Mouse (Mus musculus) MEL (cell line): Measurements from ENCODE around the gene Lhfpl5. TPM values are rescaled to one million over a fixed set of nuclear protein-coding genes. Genes with fewer than 3 reads are reported as not detected.
A peak's percentile ranks its signal among the peaks of the same experiment; 100 is the strongest.

Experiments used
- DNase-seq: peaks from one replicate; pipeline ENCODE4 v3.0.0; 2011; ENCODE audit warnings: low read depth, low spot score
- H3K27ac ChIP-seq: 2 replicates; pipeline ENCODE4 v1.5.1; 2012; ENCODE audit warnings: low read depth, mild to moderate bottlenecking, control low read depth, low read length, moderate library complexity; ENCODE audit not compliant: control insufficient read depth
- H3K27me3 ChIP-seq, 2 experiments: fragments of 150-350 bp in 1 of 2; sonication (generic) in 1 of 2; 2 replicates each; pipeline ENCODE4 v1.6.1; 2012; ENCODE audit warnings: low read length in 2 of 2, mild to moderate bottlenecking in 2 of 2, improper control_type of control experiment in 1 of 2, moderate library complexity in 1 of 2; ENCODE audit not compliant: insufficient read depth in 2 of 2, control insufficient read depth in 1 of 2
- H3K36me3 ChIP-seq, 2 experiments: 2 replicates each; pipeline ENCODE4 v1.6.1; 2012 to 2014; ENCODE audit warnings: low read length in 2 of 2, improper control_type of control experiment in 1 of 2, inconsistent platforms in 1 of 2, mild to moderate bottlenecking in 1 of 2; ENCODE audit not compliant: insufficient read depth in 2 of 2, control insufficient read depth in 1 of 2
- H3K4me1 ChIP-seq, 2 experiments: fragments of 150-350 bp in 1 of 2; sonication (generic) in 1 of 2; 2 replicates each; pipeline ENCODE4 v1.6.1; 2012; ENCODE audit warnings: low read length in 2 of 2, improper control_type of control experiment in 1 of 2, mild to moderate bottlenecking in 1 of 2; ENCODE audit not compliant: insufficient read depth in 2 of 2, control insufficient read depth in 1 of 2
- H3K4me3 ChIP-seq, 2 experiments: fragments of 150-350 bp in 1 of 2; sonication (generic) in 1 of 2; 2 replicates each; pipeline ENCODE4 v1.5.1; 2012; ENCODE audit warnings: low read depth in 2 of 2, low read length in 2 of 2, mild to moderate bottlenecking in 2 of 2, moderate library complexity in 2 of 2, control low read depth in 1 of 2, improper control_type of control experiment in 1 of 2; ENCODE audit not compliant: control insufficient read depth in 1 of 2, insufficient read depth in 1 of 2
- H3K79me2 ChIP-seq: 2 replicates; pipeline ENCODE4 v1.6.1; 2012; ENCODE audit warnings: mild to moderate bottlenecking, low read length, moderate library complexity; ENCODE audit not compliant: control insufficient read depth, poor library complexity, insufficient read depth
- H3K9ac ChIP-seq: 2 replicates; pipeline ENCODE4 v1.6.1; 2012; ENCODE audit warnings: low read depth, mild to moderate bottlenecking, control low read depth, low read length, moderate library complexity; ENCODE audit not compliant: control insufficient read depth, poor library complexity, severe bottlenecking
- H3K9me3 ChIP-seq: fragments of 150-350 bp; sonication (generic); replicated peaks from 2 replicates; pipeline ENCODE4 v1.6.1; 2012; ENCODE audit warnings: mild to moderate bottlenecking, low read length, improper control_type of control experiment, moderate library complexity; ENCODE audit not compliant: insufficient read depth
- BHLHE40 ChIP-seq: IDR thresholded peaks from 2 replicates; pipeline ENCODE4 v1.6.1; 2012; ENCODE audit warnings: low read depth, mild to moderate bottlenecking, inconsistent platforms, low read length, improper control_type of control experiment, borderline replicate concordance
- CHD2 ChIP-seq: IDR thresholded peaks from 2 replicates; pipeline ENCODE4 v1.6.1; 2011; ENCODE audit warnings: low read length, improper control_type of control experiment
- CTCF ChIP-seq, 3 experiments: IDR thresholded peaks in 2 of 3; conservative IDR thresholded peaks in 1 of 3; 2 replicates each; pipeline ENCODE4 v1.5.1; 2011 to 2012; ENCODE audit warnings: low read length in 3 of 3, low read depth in 2 of 3, mild to moderate bottlenecking in 2 of 3, improper control_type of control experiment in 1 of 3, inconsistent platforms in 1 of 3, mixed read lengths in 1 of 3, moderate library complexity in 1 of 3; ENCODE audit not compliant: control insufficient read depth in 1 of 3, insufficient read depth in 1 of 3, poor library complexity in 1 of 3, severe bottlenecking in 1 of 3
- EP300 ChIP-seq, 2 experiments: IDR thresholded peaks; 2 replicates each; pipeline ENCODE4 v1.6.1; 2011; ENCODE audit warnings: improper control_type of control experiment in 2 of 2, low read length in 2 of 2, low read depth in 1 of 2, mild to moderate bottlenecking in 1 of 2
- JUND ChIP-seq: IDR thresholded peaks from 2 replicates; pipeline ENCODE4 v1.6.1; 2011; ENCODE audit warnings: low read depth, mild to moderate bottlenecking, improper control_type of control experiment, low read length
- KAT2A ChIP-seq: conservative IDR thresholded peaks from 2 replicates; pipeline ENCODE4 v1.6.1; 2012; ENCODE audit warnings: low read depth, low read length, improper control_type of control experiment, inconsistent platforms
- MXI1 ChIP-seq: IDR thresholded peaks from 2 replicates; pipeline ENCODE4 v1.6.1; 2011; ENCODE audit warnings: mild to moderate bottlenecking, low read depth, low read length, improper control_type of control experiment
- MYC ChIP-seq: IDR thresholded peaks from 2 replicates; pipeline ENCODE4 v1.6.1; 2011; ENCODE audit warnings: low read depth, mild to moderate bottlenecking, low read length, improper control_type of control experiment, moderate library complexity
- POLR2AphosphoS2 ChIP-seq: IDR thresholded peaks from 2 replicates; pipeline ENCODE4 v1.6.1; 2011; ENCODE audit warnings: low read length, improper control_type of control experiment
- USF1 ChIP-seq: IDR thresholded peaks from 2 replicates; pipeline ENCODE4 v1.6.1; 2014; ENCODE audit warnings: low read depth, mild to moderate bottlenecking, inconsistent platforms, low read length, improper control_type of control experiment, moderate library complexity
- ZKSCAN1 ChIP-seq: IDR thresholded peaks from 2 replicates; pipeline ENCODE4 v1.6.1; 2012; ENCODE audit warnings: low read depth, mild to moderate bottlenecking, inconsistent platforms, low read length, improper control_type of control experiment, moderate library complexity
- ZMIZ1 ChIP-seq: IDR thresholded peaks from 2 replicates; pipeline ENCODE4 v1.6.1; 2012; ENCODE audit warnings: low read depth, mild to moderate bottlenecking, inconsistent platforms, low read length, improper control_type of control experiment, moderate library complexity
- ZNF384 ChIP-seq: IDR thresholded peaks from 2 replicates; pipeline ENCODE4 v1.6.1; 2012; ENCODE audit warnings: low read depth, mild to moderate bottlenecking, inconsistent platforms, low read length, improper control_type of control experiment
- polyA plus RNA-seq, 2 experiments: library from polyadenylated mRNA; stranded (reverse) in 1 of 2; unstranded in 1 of 2; fragments of >175 nt in 1 of 2; fragments of >200 nt in 1 of 2; gene quantifications; 2 replicates each; pipeline versions ENCODE4 v1.2.1 to v1.2.4; 2012; ENCODE audit warnings: low replicate concordance in 2 of 2, low read depth in 1 of 2; ENCODE audit not compliant: insufficient read length in 2 of 2, insufficient read depth in 1 of 2, missing spikeins in 1 of 2
- total RNA-seq: library from RNA; depleted of rRNA; stranded (reverse); fragments of 300-350 nt; gene quantifications from 2 replicates; pipeline ENCODE4 v1.2.3, GENCODE M21; 2012

The Lhfpl5 gene
- total and polyA plus RNA-seq, 3 experiments, result 0.19 TPM; not detected in 2

- TF ChIP-seq MYC (peak; percentile 69; the same call in 1 of the 2 replicates), JUND (0 out of 2 replicates have a peak, but pooled peaks have one; percentile 19)
- TF ChIP-seq, all 39 proteins: peak for 14
These were observed 47.4 kb upstream of the Lhfpl5 start (continued) for GRCm38 (mm10) chr17:28528043-28528351.

- Histone ChIP-seq H3K4me3 (no peak overlapping the region), H3K36me3 (peaks cover 0 to 17% of the 10 kb centered on the region in 2 experiments; a peak in 2 of 4 replicates)
These were observed 46.3 kb upstream of the Lhfpl5 start for GRCm38 (mm10) chr17:28529116-28529515.

GRCm38 (mm10) chr17:28530506-28530905 is 44.9 kb upstream of the Lhfpl5 start, which contains the start of gene Armc12:
Armc12 (plus strand) TSS chr17:28530806.
- H3K4me1 ChIP-seq, result peaks cover 2 to 11% of the 10 kb centered on the region in 2 experiments; a peak in 3 of 4 replicates
- DNase-seq, result no peak
- H3K27ac ChIP-seq, result no peak within 1 kb of the TSS
- H3K79me2 ChIP-seq, result no peaks in the 10 kb centered on the region
- no peak within 1 kb of the TSS for H3K4me3 ChIP-seq
- no peaks in the 10 kb centered on the region for H3K9me3 ChIP-seq
- H3K36me3 ChIP-seq, result peaks cover 0 to 10% of the 10 kb centered on the region in 2 experiments; a peak in 2 of 4 replicates
- H3K9ac ChIP-seq, result no peak within 1 kb of the TSS
- no peaks in the 10 kb centered on the region for H3K27me3 ChIP-seq
- TF ChIP-seq ZMIZ1 (no peak), CTCF (IDR thresholded peaks at IDR 0.05 in 2 of 3, conservative IDR thresholded peaks at IDR 0.05 in 1 of 3; ENCODE audit: control insufficient read depth in 1 of 3, insufficient read depth in 1 of 3, low read depth in 2 of 3, low read length in 3 of 3, poor library complexity in 1 of 3, severe bottlenecking in 1 of 3) (0 out of 6 replicates have a peak, but pooled peaks of 1 of the 3 experiments have one; percentile 17)

More at GRCm38 (mm10) chr17:28529116-28529515, 46.3 kb upstream of the Lhfpl5 start:
- Histone ChIP-seq H3K9ac (no peak overlapping the region), H3K9me3 (no peaks in the 10 kb centered on the region), H3K27ac (no peak overlapping the region), H3K27me3 (no peaks in the 10 kb centered on the region), H3K79me2 (no peaks in the 10 kb centered on the region), H3K4me1 (peaks cover 7 to 18% of the 10 kb centered on the region in 2 experiments; a peak in 3 of 4 replicates)
- DNase-seq, result no peak
- TF ChIP-seq CHD2 (no peak), JUND (no peak), POLR2AphosphoS2 (no peak), USF1 (no peak), ZMIZ1 (no peak), BHLHE40 (no peak), ZNF384 (no peak), KAT2A (no peak), EP300 (IDR thresholded peaks at IDR 0.05; ENCODE audit: low read depth in 1 of 2, low read length in 2 of 2) (no peak), ZKSCAN1 (no peak), MYC (no peak), MXI1 (no peak)
